Comparison of ENCODE assay signal across 31 mouse cellular contexts in the genomic region with DNA sequence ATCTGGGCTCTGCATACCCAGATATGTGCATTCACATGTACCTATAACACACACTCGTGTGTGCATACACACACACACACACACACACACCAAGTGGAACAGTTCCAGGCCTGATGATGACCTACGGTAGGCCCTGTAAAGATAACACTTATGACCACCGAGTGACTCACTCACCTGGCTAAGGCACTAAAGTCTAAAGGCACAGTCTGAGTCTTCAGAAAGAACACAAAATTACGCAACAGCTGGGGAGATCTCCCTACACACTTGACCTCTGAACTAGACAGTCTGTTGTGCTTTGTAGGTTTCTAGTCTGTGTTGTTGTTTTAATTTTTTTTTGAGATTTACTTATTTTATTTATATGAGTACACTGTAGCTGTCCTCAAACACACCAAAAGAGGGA. TPM values are rescaled to one million over a fixed set of nuclear protein-coding genes. Genes with fewer than 3 reads are reported as not detected.
DNase-seq lines count a peak whose midpoint lies in the region; ATAC-seq and TF ChIP-seq lines count a peak whose summit lies in the region.
"Had no signal": no experiment of that assay in that cellular context is flagged by ENCODE, and none has a peak within 500 bp of the region (broad histone marks: within the 10 kb centered on the region; RNA-seq: fewer than 3 reads in every experiment).

No protein-coding gene starts in this region.

- peak overlapping the region; percentile 91 for H3K4me2 ChIP-seq in heart, embryonic 13.5 days
- H3K4me2 ChIP-seq in intestine, embryonic 15.5 days (replicated peaks), result no peak overlapping the region
- H3K4me2 ChIP-seq in liver, embryonic 15.5 days, result peak overlapping the region; percentile 90
- H3K4me2 ChIP-seq in stomach, postnatal 0 days (replicated peaks; ENCODE audit: low read depth), result no peak overlapping the region
- H3K4me2 ChIP-seq: embryonic facial prominence, embryonic 13.5 days; limb, embryonic 13.5 days; lung, embryonic 14.5 days; neural tube, embryonic 15.5 days had no signal

- 71% methylated on average over 4 of the region's 4 CpGs for WGBS in heart, embryonic 13.5 days
- 68% methylated on average over 4 of the region's 4 CpGs for WGBS in intestine, embryonic 15.5 days
- 75% methylated on average over 4 of the region's 4 CpGs for WGBS in liver, embryonic 15.5 days (ENCODE audit: insufficient replicate concordance)
- WGBS in stomach, postnatal 0 days, result 67% methylated on average over 4 of the region's 4 CpGs

- no peaks in the 10 kb centered on the region for H3K36me3 ChIP-seq in heart, embryonic 13.5 days
- H3K36me3 ChIP-seq in intestine, embryonic 15.5 days, result no peaks in the 10 kb centered on the region
- H3K36me3 ChIP-seq in liver, embryonic 15.5 days (replicated peaks), result peaks cover 12% of the 10 kb centered on the region
- no peaks in the 10 kb centered on the region for H3K36me3 ChIP-seq in stomach, postnatal 0 days (ENCODE audit: control insufficient read depth, insufficient read depth, low read length)
- H3K36me3 ChIP-seq: embryonic facial prominence, embryonic 13.5 days; forebrain, embryonic 10.5 days; hindbrain, embryonic 10.5 days; limb, embryonic 13.5 days; neural tube, embryonic 15.5 days had no signal

- DNase-seq in heart, adult 8-10 months (ENCODE audit: low spot score), result no peak
- DNase-seq in stomach, postnatal 0 days (ENCODE audit: low spot score), result peak; percentile 29
- no peak for DNase-seq in ovary, postnatal 10 days (ENCODE audit: low spot score)
- DNase-seq in cerebellum, adult 11 months, result no peak
- DNase-seq in kidney, adult 8-10 months, result no peak
- DNase-seq: adrenal gland, postnatal 14 days; cerebellum, adult 18-20 months; cerebellum, postnatal 10 days; forebrain, postnatal 0 days; heart, adult 2 months; heart, postnatal 14 days; kidney, postnatal 14 days; lung, embryonic 14.5 days; lung, postnatal 14 days; midbrain, embryonic 14.5 days; right cerebral cortex, adult 18-20 months had no signal

- H3K4me1 ChIP-seq in heart, embryonic 13.5 days, result peaks cover 31% of the 10 kb centered on the region
- H3K4me1 ChIP-seq in intestine, embryonic 15.5 days (replicated peaks), result peaks cover 9% of the 10 kb centered on the region
- H3K4me1 ChIP-seq in liver, embryonic 15.5 days (replicated peaks), result peaks cover 85% of the 10 kb centered on the region
- H3K4me1 ChIP-seq in stomach, postnatal 0 days (replicated peaks; ENCODE audit: control insufficient read depth, insufficient read depth), result no peaks in the 10 kb centered on the region

- no peak overlapping the region for H3K9ac ChIP-seq in heart, embryonic 13.5 days
- H3K9ac ChIP-seq in intestine, embryonic 15.5 days, result no peak overlapping the region
- H3K9ac ChIP-seq in liver, embryonic 15.5 days, result peak overlapping the region; percentile 32
- no peak overlapping the region for H3K9ac ChIP-seq in stomach, postnatal 0 days (ENCODE audit: low read length)
- H3K9ac ChIP-seq: embryonic facial prominence, embryonic 13.5 days; forebrain, postnatal 0 days; limb, embryonic 13.5 days; lung, embryonic 14.5 days; neural tube, embryonic 15.5 days had no signal

- no peak overlapping the region for H3K27ac ChIP-seq in heart, embryonic 13.5 days (replicated peaks)
- 0 out of 2 replicates have a peak overlapping the region, but pooled peaks have one; percentile 40 for H3K27ac ChIP-seq in intestine, embryonic 15.5 days
- H3K27ac ChIP-seq in liver, embryonic 15.5 days (replicated peaks), result peak overlapping the region; percentile 91
- no peak overlapping the region for H3K27ac ChIP-seq in stomach, postnatal 0 days (replicated peaks)
- H3K27ac ChIP-seq: embryonic facial prominence, embryonic 13.5 days; forebrain, embryonic 10.5 days; heart, adult 2 months; hindbrain, embryonic 10.5 days; layer of hippocampus, adult 2 months; limb, embryonic 13.5 days; neural tube, embryonic 15.5 days had no signal

- peaks cover 47% of the 10 kb centered on the region for H3K27me3 ChIP-seq in heart, embryonic 13.5 days (replicated peaks)
- H3K27me3 ChIP-seq in intestine, embryonic 15.5 days (replicated peaks), result peaks cover 2% of the 10 kb centered on the region; the same call in 1 of the 2 replicates
- peaks cover 35% of the 10 kb centered on the region for H3K27me3 ChIP-seq in liver, embryonic 15.5 days
- H3K27me3 ChIP-seq in stomach, postnatal 0 days (ENCODE audit: control insufficient read depth, insufficient read depth, low read length), result no peaks in the 10 kb centered on the region

- no peak for TF ChIP-seq CTCF in stomach, postnatal 0 days (IDR thresholded peaks at IDR 0.05; ENCODE audit: low read depth)

- H3K9me3 ChIP-seq in heart, embryonic 13.5 days, result no peaks in the 10 kb centered on the region; the same call in 1 of the 2 replicates
- H3K9me3 ChIP-seq in intestine, embryonic 15.5 days, result no peaks in the 10 kb centered on the region
- H3K9me3 ChIP-seq in liver, embryonic 15.5 days (replicated peaks), result no peaks in the 10 kb centered on the region
- H3K9me3 ChIP-seq in stomach, postnatal 0 days (ENCODE audit: control insufficient read depth, low read length), result no peaks in the 10 kb centered on the region
- H3K9me3 ChIP-seq: embryonic facial prominence, embryonic 13.5 days; forebrain, embryonic 10.5 days; hindbrain, embryonic 10.5 days; limb, embryonic 13.5 days; neural tube, embryonic 15.5 days had no signal

- no peak overlapping the region for H3K4me3 ChIP-seq in heart, embryonic 13.5 days
- H3K4me3 ChIP-seq in intestine, embryonic 15.5 days (replicated peaks), result no peak overlapping the region
- peak overlapping the region; percentile 69 for H3K4me3 ChIP-seq in liver, embryonic 15.5 days (replicated peaks)
- H3K4me3 ChIP-seq in stomach, postnatal 0 days (ENCODE audit: low read depth, low read length), result no peak overlapping the region
- H3K4me3 ChIP-seq: embryonic facial prominence, embryonic 13.5 days; forebrain, embryonic 10.5 days; heart, adult 2 months; hindbrain, embryonic 10.5 days; layer of hippocampus, adult 2 months; limb, embryonic 13.5 days; neural tube, embryonic 15.5 days had no signal

- TF ChIP-seq EP300 in stomach, postnatal 0 days (optimal IDR thresholded peaks at IDR 0.05), result no peak

- ATAC-seq in heart, embryonic 13.5 days (ENCODE audit: extremely low read depth, insufficient number of reproducible peaks, low FRiP score, low TSS enrichment), result no peak
- peak; percentile 55 for ATAC-seq in intestine, embryonic 15.5 days
- no peak for ATAC-seq in liver, embryonic 15.5 days (ENCODE audit: insufficient read depth)
- peak; percentile 10; the same call in 1 of the 2 replicates for ATAC-seq in stomach, postnatal 0 days (ENCODE audit: low FRiP score, low TSS enrichment)
- ATAC-seq: CD4-positive, CD25-positive, alpha-beta regulatory T cell, adult 4 months; forebrain, postnatal 0 days; hindbrain, embryonic 16.5 days had no signal

RNA-seq across cellular contexts. Expression of a gene that starts 7.7 kb away (rescaled TPM):
- 6.2 and 7.7 TPM in 2 replicates for polyA plus RNA-seq in heart, embryonic 13.5 days (2015; fragmentation: Nextera tagmentation; extraction: Ambion mirVana)
- total RNA-seq in heart, adult 8-10 months (2022), result under 1 TPM in 3 of 4 experiments, not detected in 1; 0.22 to 0.49 (median 0.38) TPM
- 24.3 and 24.9 TPM in 2 replicates for polyA plus RNA-seq in intestine, embryonic 15.5 days (2015; fragmentation: Nextera tagmentation; extraction: Ambion mirVana)
- polyA plus RNA-seq in liver, embryonic 15.5 days (2015; fragmentation: Nextera tagmentation; extraction: Ambion mirVana), result 41.4 and 46.1 TPM in 2 replicates
- polyA plus RNA-seq in stomach, postnatal 0 days (2015; fragmentation: Nextera tagmentation; extraction: Ambion mirVana), result 42.6 and 50.2 TPM in 2 replicates
- total RNA-seq: common myeloid progenitor, adult 5-6 weeks; gastrocnemius, adult 8-10 months; left cerebral cortex, postnatal 36 days; monocyte, adult 5-6 weeks had no signal

RNA-seq across cellular contexts. Expression of a gene that starts 52.8 kb away (rescaled TPM):
- polyA plus RNA-seq in heart, embryonic 13.5 days (2015; fragmentation: Nextera tagmentation; extraction: Ambion mirVana), result 152 and 167 TPM in 2 replicates
- 10 to 100 TPM; 35.0 to 50.0 (median 45.0) TPM for total RNA-seq in heart, adult 8-10 months (2022)
- polyA plus RNA-seq in intestine, embryonic 15.5 days (2015; fragmentation: Nextera tagmentation; extraction: Ambion mirVana), result 227 and 228 TPM in 2 replicates
- 166 and 171 TPM in 2 replicates for polyA plus RNA-seq in liver, embryonic 15.5 days (2015; fragmentation: Nextera tagmentation; extraction: Ambion mirVana)
- 132 and 145 TPM in 2 replicates for polyA plus RNA-seq in stomach, postnatal 0 days (2015; fragmentation: Nextera tagmentation; extraction: Ambion mirVana)

RNA-seq across cellular contexts. Expression of a gene that starts 53.0 kb away (rescaled TPM):
- 67.6 and 68.8 TPM in 2 replicates for polyA plus RNA-seq in heart, embryonic 13.5 days (2015; fragmentation: Nextera tagmentation; extraction: Ambion mirVana)
- 10 to 100 TPM; 73.6 to 82.4 (median 74.8) TPM for total RNA-seq in heart, adult 8-10 months (2022)
- 50.6 and 61.1 TPM in 2 replicates for polyA plus RNA-seq in intestine, embryonic 15.5 days (2015; fragmentation: Nextera tagmentation; extraction: Ambion mirVana)
- polyA plus RNA-seq in liver, embryonic 15.5 days (2015; fragmentation: Nextera tagmentation; extraction: Ambion mirVana), result 23.8 and 24.4 TPM in 2 replicates
- polyA plus RNA-seq in stomach, postnatal 0 days (2015; fragmentation: Nextera tagmentation; extraction: Ambion mirVana), result 72.1 and 76.5 TPM in 2 replicates

Comparison
In these comparisons a context has a peak if more than half of its experiments do, and no peak if none do; other contexts are left out.
1. ATAC-seq: peak in intestine, embryonic 15.5 days (single experiment) and stomach, postnatal 0 days (single experiment); none in heart, embryonic 13.5 days (single experiment) and liver, embryonic 15.5 days (single experiment).
2. H3K27ac ChIP-seq: peak in intestine, embryonic 15.5 days (single experiment) and liver, embryonic 15.5 days (single experiment); none in heart, embryonic 13.5 days (single experiment) and stomach, postnatal 0 days (single experiment).
3. H3K4me2 ChIP-seq: peak in heart, embryonic 13.5 days (single experiment) and liver, embryonic 15.5 days (single experiment); none in intestine, embryonic 15.5 days (single experiment) and stomach, postnatal 0 days (single experiment).